Mouse (Mus musculus): ENCODE results near the gene Nhsl1. TPM values are rescaled to one million over a fixed set of nuclear protein-coding genes. Genes with fewer than 3 reads are reported as not detected.

Gene Nhsl1
- polyA plus RNA-seq, 1 experiment from 2014 or later, result 8.8 TPM

- H3K36me3 ChIP-seq (ENCODE audit: insufficient read depth, low read length), result no peaks in the 10 kb centered on the region
- no peak for TF ChIP-seq CTCF (IDR thresholded peaks at IDR 0.05; ENCODE audit: low read depth)
- H3K9me3 ChIP-seq (replicated peaks; ENCODE audit: low read length), result no peaks in the 10 kb centered on the region
- no peak overlapping the region for H3K9ac ChIP-seq (ENCODE audit: low read depth, low read length)
- DNase-seq (ENCODE audit: low spot score), result no peak
- no peak overlapping the region for H3K4me2 ChIP-seq (ENCODE audit: low read length)
- no peak for ATAC-seq (replicated peaks; ENCODE audit: low FRiP score, low read depth)
- no peaks in the 10 kb centered on the region for H3K27me3 ChIP-seq (ENCODE audit: insufficient read depth, low read length)
- H3K4me1 ChIP-seq (replicated peaks; ENCODE audit: insufficient read depth, low read length), result peaks cover 14% of the 10 kb centered on the region
- no peak overlapping the region for H3K4me3 ChIP-seq (replicated peaks; ENCODE audit: low read depth, low read length)
- WGBS, result 92% methylated on average over 8 of the region's 8 CpGs
- no peak overlapping the region for H3K27ac ChIP-seq
Observed at GRCm38 (mm10) chr10:18368111-18368510, 49.3 kb downstream of the Nhsl1 start.

- H3K36me3 ChIP-seq (ENCODE audit: insufficient read depth, low read length), result no peaks in the 10 kb centered on the region
- peak overlapping the region; percentile 72 for H3K27ac ChIP-seq
- no peaks in the 10 kb centered on the region for H3K9me3 ChIP-seq (replicated peaks; ENCODE audit: low read length)
- DNase-seq (ENCODE audit: low spot score) (peak; percentile 68), ATAC-seq (replicated peaks; ENCODE audit: low FRiP score, low read depth) (peak; percentile 91)
- no peak overlapping the region for H3K4me3 ChIP-seq (replicated peaks; ENCODE audit: low read depth, low read length)
- TF ChIP-seq CTCF (IDR thresholded peaks at IDR 0.05; ENCODE audit: low read depth), result no peak
- WGBS, result 24% methylated on average over 17 of the region's 17 CpGs
- 0 out of 2 replicates have a peak overlapping the region, but pooled peaks have one; percentile 7 for H3K4me2 ChIP-seq (ENCODE audit: low read length)
- no peaks in the 10 kb centered on the region for H3K27me3 ChIP-seq (ENCODE audit: insufficient read depth, low read length)
- H3K4me1 ChIP-seq (replicated peaks; ENCODE audit: insufficient read depth, low read length), result peaks cover 14% of the 10 kb centered on the region
- no peak overlapping the region for H3K9ac ChIP-seq (ENCODE audit: low read depth, low read length)
Observed at GRCm38 (mm10) chr10:18370475-18371286, 51.9 kb downstream of the Nhsl1 start.

- Histone ChIP-seq H3K4me1 (replicated peaks; ENCODE audit: insufficient read depth, low read length) (peaks cover 14% of the 10 kb centered on the region), H3K9me3 (replicated peaks; ENCODE audit: low read length) (no peaks in the 10 kb centered on the region), H3K9ac (ENCODE audit: low read depth, low read length) (no peak overlapping the region), H3K36me3 (ENCODE audit: insufficient read depth, low read length) (no peaks in the 10 kb centered on the region), H3K4me2 (ENCODE audit: low read length) (peak overlapping the region; percentile 13; the same call in 1 of the 2 replicates), H3K27ac (peak overlapping the region; percentile 72), H3K27me3 (ENCODE audit: insufficient read depth, low read length) (no peaks in the 10 kb centered on the region), H3K4me3 (replicated peaks; ENCODE audit: low read depth, low read length) (no peak overlapping the region)
- TF ChIP-seq CTCF (IDR thresholded peaks at IDR 0.05; ENCODE audit: low read depth), result no peak
- DNase-seq (ENCODE audit: low spot score), result peak; percentile 32
- 52% methylated on average over 13 of the region's 13 CpGs for WGBS
- ATAC-seq (replicated peaks; ENCODE audit: low FRiP score, low read depth), result no peak
Observed at GRCm38 (mm10) chr10:18371866-18372265, 53.1 kb downstream of the Nhsl1 start.

GRCm38 (mm10) chr10:18375301-18375700 lies 56.5 kb downstream of the Nhsl1 start:
- Histone ChIP-seq H3K9ac (ENCODE audit: low read depth, low read length) (no peak overlapping the region), H3K4me1 (replicated peaks; ENCODE audit: insufficient read depth, low read length) (peaks cover 14% of the 10 kb centered on the region), H3K9me3 (replicated peaks; ENCODE audit: low read length) (no peaks in the 10 kb centered on the region), H3K36me3 (ENCODE audit: insufficient read depth, low read length) (no peaks in the 10 kb centered on the region), H3K27ac (no peak overlapping the region), H3K27me3 (ENCODE audit: insufficient read depth, low read length) (no peaks in the 10 kb centered on the region), H3K4me2 (ENCODE audit: low read length) (no peak overlapping the region), H3K4me3 (replicated peaks; ENCODE audit: low read depth, low read length) (no peak overlapping the region)
- WGBS, result 84% methylated on average over 3 of the region's 3 CpGs
- no peak for ATAC-seq (replicated peaks; ENCODE audit: low FRiP score, low read depth)
- TF ChIP-seq CTCF (IDR thresholded peaks at IDR 0.05; ENCODE audit: low read depth), result no peak
- no peak for DNase-seq (ENCODE audit: low spot score)

GRCm38 (mm10) chr10:18384766-18385165 lies 66.0 kb downstream of the Nhsl1 start:
- H3K4me2 ChIP-seq (ENCODE audit: low read length), result no peak overlapping the region
- H3K4me3 ChIP-seq (replicated peaks; ENCODE audit: low read depth, low read length), result no peak overlapping the region
- TF ChIP-seq CTCF (IDR thresholded peaks at IDR 0.05; ENCODE audit: low read depth), result no peak
- H3K4me1 ChIP-seq (replicated peaks; ENCODE audit: insufficient read depth, low read length), result 0 out of 2 replicates have a peak, but pooled peaks cover 3% of the 10 kb centered on the region
- no peaks in the 10 kb centered on the region for H3K36me3 ChIP-seq (ENCODE audit: insufficient read depth, low read length)
- no peak overlapping the region for H3K9ac ChIP-seq (ENCODE audit: low read depth, low read length)
- H3K9me3 ChIP-seq (replicated peaks; ENCODE audit: low read length), result no peaks in the 10 kb centered on the region
- ATAC-seq (replicated peaks; ENCODE audit: low FRiP score, low read depth) (no peak), DNase-seq (ENCODE audit: low spot score) (no peak)
- WGBS, result 55% methylated on average over 2 of the region's 2 CpGs
- H3K27me3 ChIP-seq (ENCODE audit: insufficient read depth, low read length), result no peaks in the 10 kb centered on the region
- no peak overlapping the region for H3K27ac ChIP-seq

GRCm38 (mm10) chr10:18386224-18386623 lies 67.4 kb downstream of the Nhsl1 start:
- 58% methylated on average over 7 of the region's 7 CpGs for WGBS

More at GRCm38 (mm10) chr10:18386224-18386623, 67.4 kb downstream of the Nhsl1 start:
- Histone ChIP-seq H3K4me2 (ENCODE audit: low read length) (no peak overlapping the region), H3K4me3 (replicated peaks; ENCODE audit: low read depth, low read length) (no peak overlapping the region), H3K9me3 (replicated peaks; ENCODE audit: low read length) (no peaks in the 10 kb centered on the region), H3K27me3 (ENCODE audit: insufficient read depth, low read length) (no peaks in the 10 kb centered on the region), H3K9ac (ENCODE audit: low read depth, low read length) (no peak overlapping the region), H3K4me1 (replicated peaks; ENCODE audit: insufficient read depth, low read length) (0 out of 2 replicates have a peak, but pooled peaks cover 3% of the 10 kb centered on the region), H3K36me3 (ENCODE audit: insufficient read depth, low read length) (no peaks in the 10 kb centered on the region), H3K27ac (no peak overlapping the region)
- TF ChIP-seq CTCF (IDR thresholded peaks at IDR 0.05; ENCODE audit: low read depth), result no peak
- DNase-seq (ENCODE audit: low spot score), result no peak
- ATAC-seq (replicated peaks; ENCODE audit: low FRiP score, low read depth), result no peak
